Mouse (Mus musculus) myocyte (in vitro differentiated cells): ENCODE measurements around the gene BC030870.

Experiments
- CEBPB ChIP-seq: IDR thresholded peaks from 2 replicates; pipeline ENCODE4 v1.6.1; 2011; ENCODE audit warnings: mild to moderate bottlenecking, moderate library complexity; ENCODE audit not compliant: poor library complexity, insufficient read depth, severe bottlenecking
- E2F4 ChIP-seq: IDR thresholded peaks from one replicate; pipeline ENCODE4 v1.6.1; 2011; ENCODE audit warnings: mild to moderate bottlenecking, control low read depth, moderate library complexity; ENCODE audit not compliant: insufficient read depth
- MAX ChIP-seq: IDR thresholded peaks from one replicate; pipeline ENCODE4 v1.6.1; 2011; ENCODE audit warnings: low read depth, mild to moderate bottlenecking, control low read depth
- MYOD1 ChIP-seq, 3 experiments: IDR thresholded peaks; one replicate each; pipeline ENCODE4 v1.6.1; 2011; ENCODE audit warnings: control low read depth in 2 of 3, low read depth in 2 of 3, mild to moderate bottlenecking in 2 of 3, moderate library complexity in 1 of 3; ENCODE audit not compliant: insufficient read length in 2 of 3, control insufficient read depth in 1 of 3
- MYOG ChIP-seq, 3 experiments: IDR thresholded peaks; one replicate each; pipeline ENCODE4 v1.6.1; 2011; ENCODE audit warnings: control low read depth in 2 of 3, low read depth in 2 of 3, mild to moderate bottlenecking in 2 of 3; ENCODE audit not compliant: insufficient read length in 2 of 3, control insufficient read depth in 1 of 3, insufficient read depth in 1 of 3
- POLR2A ChIP-seq: IDR thresholded peaks from one replicate; pipeline ENCODE4 v1.6.1; 2011; ENCODE audit warnings: low read depth, mild to moderate bottlenecking, control low read depth, moderate library complexity; ENCODE audit not compliant: insufficient read length
- POLR2AphosphoS2 ChIP-seq: IDR thresholded peaks from one replicate; pipeline ENCODE4 v1.6.1; 2011; ENCODE audit warnings: low read depth, control low read depth; ENCODE audit not compliant: insufficient read length
- REST ChIP-seq: IDR thresholded peaks from one replicate; pipeline ENCODE4 v1.6.1; 2011; ENCODE audit warnings: mild to moderate bottlenecking, control low read depth, moderate library complexity; ENCODE audit not compliant: insufficient read depth, insufficient read length
- SRF ChIP-seq: IDR thresholded peaks from one replicate; pipeline ENCODE4 v1.6.1; 2011; ENCODE audit warnings: low read depth; ENCODE audit not compliant: control insufficient read depth, insufficient read length
- TCF12 ChIP-seq: IDR thresholded peaks from one replicate; pipeline ENCODE4 v1.6.1; 2011; ENCODE audit warnings: mild to moderate bottlenecking, control low read depth; ENCODE audit not compliant: poor library complexity, insufficient read depth, severe bottlenecking
- USF1 ChIP-seq: IDR thresholded peaks from one replicate; pipeline ENCODE4 v1.6.1; 2011; ENCODE audit warnings: low read depth, mild to moderate bottlenecking, control low read depth, moderate library complexity

- TF ChIP-seq SRF (no peak), MAX (no peak), USF1 (no peak), POLR2A (no peak), CEBPB (no peak), REST (no peak), MYOD1 (IDR thresholded peaks at IDR 0.05; ENCODE audit: control insufficient read depth in 1 of 3, insufficient read length in 2 of 3, low read depth in 2 of 3) (no peak), TCF12 (no peak), E2F4 (no peak), POLR2AphosphoS2 (no peak), MYOG (IDR thresholded peaks at IDR 0.05; ENCODE audit: control insufficient read depth in 1 of 3, insufficient read depth in 1 of 3, insufficient read length in 2 of 3, low read depth in 2 of 3) (no peak)
These were observed 3.3 kb downstream of the BC030870 start for GRCm38 (mm10) chr8:65126014-65126413.
